Mouse (Mus musculus) frontal cortex, adult 2 months (tissue): ENCODE results near the gene Syn1. TPM values are rescaled to one million over a fixed set of nuclear protein-coding genes. Genes with fewer than 3 reads are reported as not detected.

Experiments used
- DNase-seq, 2 experiments: peaks; one replicate each; pipeline ENCODE4 v3.0.0; 2022; ENCODE audit warnings: low spot score in 1 of 2; ENCODE audit errors: extremely low spot score in 1 of 2
- polyA plus RNA-seq: library from polyadenylated mRNA; depleted of rRNA; stranded (reverse); fragments of >200 nt; gene quantifications from 2 replicates; pipeline ENCODE4 v1.2.3, GENCODE M21; 2012; rRNA removed

Gene Syn1
- polyA plus RNA-seq, 1 experiment, result 273 TPM

DNA sequence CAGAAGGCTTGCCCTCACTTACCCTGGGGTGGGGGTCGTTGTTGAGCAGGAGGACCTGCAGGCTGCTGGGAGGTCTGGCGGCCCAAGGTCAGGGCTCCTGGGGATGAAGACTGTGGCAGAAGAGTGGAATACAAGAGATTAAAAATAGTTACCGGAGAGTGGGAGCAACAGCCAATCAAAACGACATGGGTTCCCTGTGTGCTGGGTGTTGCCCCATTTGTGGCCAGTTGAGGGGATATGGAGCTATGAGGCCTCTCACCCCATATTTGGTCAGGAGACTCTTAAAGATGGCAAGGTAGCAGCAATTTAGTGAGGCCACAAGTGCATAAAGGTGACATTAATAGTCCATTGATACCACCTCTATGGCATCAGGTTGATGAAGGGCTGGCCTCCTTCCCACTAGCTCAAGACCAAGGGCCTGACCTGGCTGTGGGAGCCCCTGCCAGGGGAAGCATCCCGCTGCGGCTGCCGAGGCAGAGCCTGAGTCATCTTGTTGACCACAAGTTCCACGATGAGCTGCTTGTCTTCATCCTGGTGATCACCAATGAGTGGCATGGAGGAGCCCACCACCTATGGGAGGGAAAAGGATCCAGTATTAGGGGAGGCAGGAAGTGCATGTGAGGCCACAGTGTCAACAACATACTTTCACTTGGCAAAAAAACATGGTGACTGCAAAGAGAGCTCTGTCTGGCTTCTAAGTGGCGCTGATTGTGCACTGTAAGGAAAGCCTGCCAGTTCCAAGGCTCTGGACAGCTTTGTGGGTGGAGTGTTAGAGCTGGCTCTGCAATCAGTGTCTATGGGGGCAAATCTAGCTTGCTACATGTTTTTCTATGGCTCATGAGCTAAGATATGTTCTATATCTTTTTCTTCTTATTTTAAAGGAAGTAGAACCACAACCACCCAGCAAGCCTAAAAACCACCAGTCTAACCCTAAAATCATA is 57.4 kb downstream of the Syn1 start:
- DNase-seq, result peak in 1 of 2 experiments; percentile 39

DNA sequence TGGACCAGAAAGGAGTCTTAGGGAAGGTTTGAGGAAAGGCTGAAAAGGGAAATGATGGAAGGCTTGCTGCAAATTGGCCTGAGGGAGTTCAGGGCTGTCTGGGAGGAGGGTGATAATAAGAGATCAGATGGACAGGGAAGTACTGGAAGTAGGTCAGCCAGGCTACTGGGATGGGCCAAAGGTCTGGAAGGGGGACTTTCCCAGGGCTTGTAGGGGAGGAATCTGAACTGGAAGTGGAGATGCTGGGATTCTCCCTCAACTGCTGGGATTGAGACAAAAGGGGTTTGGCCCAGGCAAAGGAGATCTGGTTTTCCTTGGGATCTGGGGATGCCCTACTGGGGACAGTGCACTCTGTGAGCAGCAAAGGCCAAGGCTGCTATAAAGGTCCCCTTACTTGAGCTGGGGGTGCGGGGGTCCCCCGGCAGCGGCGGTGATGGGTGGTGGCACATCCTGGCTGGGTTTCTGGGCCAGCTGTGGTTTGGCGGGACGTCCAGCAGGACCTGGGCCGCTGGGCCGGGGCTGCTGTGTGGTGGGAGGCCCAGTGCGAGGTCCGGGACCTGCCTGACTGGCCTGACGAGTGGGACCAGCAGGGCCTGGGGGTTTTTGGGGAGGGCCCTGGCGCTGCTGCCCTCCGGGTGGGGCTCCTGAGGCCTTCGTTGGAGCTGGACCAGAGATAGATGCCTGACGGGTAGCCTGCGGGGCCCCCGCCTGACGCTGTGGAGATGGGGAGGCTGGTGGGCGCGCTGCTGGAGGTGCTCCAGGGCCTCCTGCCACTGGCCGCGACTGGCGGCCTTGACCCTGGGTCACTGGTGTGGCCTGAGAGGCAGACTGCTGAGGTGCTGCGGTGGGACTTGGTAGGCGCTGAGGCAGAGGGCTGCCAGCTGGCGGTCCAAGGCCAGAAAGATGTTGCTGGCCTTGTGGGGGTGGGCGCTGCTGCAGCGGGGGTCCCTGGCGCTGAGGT is 58.4 kb downstream of the Syn1 start:
- no peak for DNase-seq

DNA sequence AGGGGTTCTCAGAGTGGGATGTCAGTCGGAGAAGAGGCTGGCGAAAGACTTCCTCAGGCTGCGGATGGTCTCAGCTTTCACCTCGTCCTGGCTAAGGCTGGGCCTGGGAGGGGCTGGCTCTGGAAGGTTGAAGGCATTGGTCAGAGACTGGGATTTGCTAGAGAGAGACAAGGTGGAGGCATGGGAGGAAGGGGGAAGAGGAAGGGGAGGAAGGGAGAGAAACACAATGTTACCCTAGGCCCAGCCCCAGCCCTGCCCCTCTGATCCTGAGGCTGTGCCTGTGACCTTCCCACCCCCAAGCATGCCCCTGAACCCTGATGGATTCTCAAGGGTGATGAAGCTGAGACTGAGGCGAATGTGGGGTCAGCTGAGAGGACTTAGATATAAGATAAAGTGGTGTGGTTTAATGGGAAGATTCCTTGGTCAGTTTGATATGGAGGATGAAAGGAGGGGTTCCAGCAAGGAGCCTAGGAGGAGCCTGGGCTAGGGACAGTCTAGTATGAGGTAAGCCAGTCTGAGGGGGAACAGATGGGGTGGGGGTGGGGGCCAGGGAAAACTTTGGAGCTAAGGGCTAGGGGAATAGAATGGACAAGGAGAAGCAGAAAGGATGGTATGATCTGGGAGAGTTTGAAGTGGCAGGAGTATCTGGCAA is 59.2 kb downstream of the Syn1 start:
- DNase-seq, result no peak

DNA sequence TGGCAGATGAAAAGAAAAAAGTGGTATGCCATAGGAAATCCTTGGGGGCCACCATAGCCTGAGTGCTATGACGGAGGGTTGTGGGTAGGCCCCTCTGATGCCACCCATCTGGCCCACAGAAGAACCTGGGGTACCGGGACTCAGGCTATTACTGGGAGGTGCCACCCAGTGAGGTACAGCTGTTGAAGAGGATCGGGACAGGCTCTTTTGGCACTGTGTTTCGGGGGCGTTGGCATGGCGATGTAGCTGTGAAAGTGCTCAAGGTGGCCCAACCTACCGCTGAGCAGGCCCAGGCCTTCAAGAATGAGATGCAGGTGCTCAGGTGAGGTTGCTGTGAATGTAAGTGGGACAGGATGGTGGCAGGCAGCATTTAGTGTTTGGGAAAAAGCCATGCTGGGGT is 67.0 kb downstream of the Syn1 start:
- no peak for DNase-seq

DNA sequence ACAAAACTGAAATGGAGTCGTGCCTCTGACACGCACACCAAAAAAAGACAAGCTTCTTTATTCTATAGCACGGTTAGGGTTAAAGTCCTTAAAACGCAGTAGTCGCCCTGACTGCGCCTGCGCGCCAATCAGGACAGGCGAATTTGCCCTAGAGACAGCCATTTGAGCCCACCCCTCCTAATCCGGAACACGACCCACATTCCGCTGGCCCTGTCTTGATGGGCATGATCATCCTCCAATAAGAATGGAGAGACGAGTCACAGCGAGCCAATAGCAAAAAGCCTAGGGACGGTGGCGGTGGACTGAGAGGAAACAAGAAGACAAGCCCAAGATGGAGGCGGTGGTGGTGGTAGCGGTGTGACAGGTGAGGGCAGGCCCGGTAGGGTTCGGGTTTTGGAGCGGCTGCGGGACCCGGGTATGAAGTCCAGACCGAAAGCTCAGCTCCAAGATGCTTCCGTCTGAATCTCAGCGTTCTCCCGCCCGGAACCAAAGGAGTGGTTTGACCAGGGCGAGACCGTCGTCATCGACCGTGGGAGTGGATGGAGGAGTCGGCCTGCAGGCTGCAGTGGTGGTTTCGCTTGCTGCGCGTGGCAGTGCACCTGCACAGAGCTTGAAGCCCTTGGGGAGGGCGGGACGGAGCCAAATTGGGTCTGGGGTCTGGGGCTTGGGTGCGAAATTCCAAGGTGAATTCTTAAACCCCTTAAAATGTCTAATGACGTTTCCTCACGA is 72.4 kb downstream of the Syn1 start:
- peak; percentile 94 to 95 for DNase-seq

DNA sequence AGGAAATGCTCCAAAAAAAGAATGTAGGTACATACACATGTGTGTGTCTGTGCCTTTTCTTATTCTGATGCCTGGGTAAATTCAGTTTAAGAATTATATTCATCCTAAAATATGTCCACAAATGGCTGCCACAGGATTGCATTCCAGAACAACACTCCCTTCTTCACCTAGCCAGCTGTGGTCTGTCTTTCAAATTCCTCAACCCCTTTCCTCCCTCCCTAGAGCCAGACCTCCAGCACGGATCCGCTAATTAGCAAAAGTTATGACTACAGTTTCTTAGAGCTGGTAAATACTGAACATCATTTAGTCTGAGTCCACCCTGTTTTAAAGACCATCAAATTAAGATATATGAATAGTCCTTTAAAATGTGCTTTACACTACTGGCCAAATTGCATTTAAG is 73.0 kb downstream of the Syn1 start:
- DNase-seq, result no peak

DNA sequence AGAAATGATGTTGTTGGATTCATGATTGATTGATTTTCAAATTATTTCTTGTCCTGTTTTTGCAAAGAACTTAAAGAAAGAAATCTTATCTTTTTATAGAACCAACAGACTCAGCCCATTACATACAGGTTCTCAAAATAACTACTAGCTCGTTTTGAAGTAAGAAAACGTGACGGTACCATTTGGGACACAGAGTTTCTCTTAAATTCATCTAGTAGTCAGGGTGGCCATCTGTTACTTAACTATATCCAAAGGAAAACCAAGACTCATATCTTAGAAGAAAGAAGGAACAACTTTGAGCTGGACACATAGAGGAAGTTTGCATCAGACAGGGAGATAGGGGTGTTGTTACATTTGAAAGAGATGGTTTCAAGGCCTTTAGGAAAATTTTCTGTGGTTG is 73.6 kb downstream of the Syn1 start:
- no peak for DNase-seq

DNA sequence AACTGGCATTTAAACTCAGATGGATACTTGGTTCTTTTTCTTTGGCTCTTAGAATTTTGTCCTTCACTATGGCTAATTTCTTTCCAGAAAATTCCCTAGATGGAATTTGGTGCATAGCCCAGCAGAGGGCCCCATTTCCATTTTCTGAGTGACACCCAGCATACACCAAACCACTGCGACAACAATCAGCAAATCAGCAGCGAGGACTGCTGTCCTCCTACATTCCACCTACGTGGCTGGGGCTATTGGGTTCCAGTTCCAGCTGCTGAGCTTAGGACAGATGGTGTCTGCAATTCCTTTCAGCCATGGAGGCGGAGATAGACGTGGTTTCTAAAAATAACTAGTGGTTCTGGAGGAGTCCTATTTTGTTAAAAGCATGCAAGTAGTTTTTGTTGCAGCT is 91.9 kb downstream of the Syn1 start:
- DNase-seq, result peak; percentile 81

DNA sequence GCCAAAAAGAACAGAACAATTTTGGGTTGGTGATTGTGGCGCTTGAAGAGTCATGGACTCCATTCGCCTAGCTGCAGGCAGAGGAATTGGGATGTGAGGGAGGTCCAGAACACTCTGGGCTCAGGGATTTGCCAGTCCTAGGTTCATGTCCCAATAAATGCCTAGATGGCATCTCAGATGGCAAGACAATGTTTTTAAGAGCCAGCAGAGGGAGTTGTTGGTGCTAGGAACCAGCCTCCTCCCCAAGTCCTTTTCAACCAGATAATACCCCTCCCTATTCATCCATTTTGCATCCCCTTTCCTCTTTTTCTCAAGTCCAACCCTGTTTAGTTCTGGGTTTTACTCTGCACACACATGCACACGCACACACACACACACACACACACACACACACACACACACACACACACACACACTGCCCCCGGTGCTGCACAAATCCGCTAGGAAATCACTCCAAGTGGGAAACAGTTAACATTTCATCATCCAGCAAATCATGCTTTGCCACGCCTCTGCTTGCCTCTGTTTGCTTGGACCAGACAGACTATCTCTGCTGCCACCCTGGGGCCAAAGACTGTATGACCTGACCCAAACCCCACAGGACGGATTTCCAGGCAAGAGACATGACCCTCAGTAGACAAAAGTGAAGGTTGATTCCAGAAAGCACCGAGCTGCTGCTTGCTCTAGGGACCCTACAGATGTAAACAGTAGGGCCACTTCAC is 100.9 kb downstream of the Syn1 start:
- peak in 1 of 2 experiments; percentile 48 for DNase-seq

DNA sequence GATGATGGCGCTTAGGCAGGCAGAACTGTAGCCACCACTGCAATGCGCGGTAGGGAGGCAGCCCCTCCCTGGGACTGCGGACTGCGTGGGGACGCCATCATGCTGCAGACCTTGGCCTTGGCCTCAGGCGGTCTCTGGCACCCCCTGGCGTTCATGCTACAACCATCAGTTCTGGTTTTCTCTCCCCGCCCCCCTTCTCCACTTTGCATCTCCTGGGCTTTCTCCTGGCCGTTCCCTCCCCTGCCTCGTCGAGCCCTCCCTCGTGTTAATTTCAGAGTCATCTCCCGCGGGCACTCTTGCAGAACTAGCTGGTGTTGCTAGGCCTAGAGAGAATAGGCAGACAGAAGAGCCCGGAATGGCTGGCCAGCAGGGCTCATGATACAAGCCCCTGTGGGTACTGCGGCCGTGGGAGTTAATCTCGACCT is 101.6 kb downstream of the Syn1 start:
- DNase-seq, result peak; percentile 54 to 83

DNA sequence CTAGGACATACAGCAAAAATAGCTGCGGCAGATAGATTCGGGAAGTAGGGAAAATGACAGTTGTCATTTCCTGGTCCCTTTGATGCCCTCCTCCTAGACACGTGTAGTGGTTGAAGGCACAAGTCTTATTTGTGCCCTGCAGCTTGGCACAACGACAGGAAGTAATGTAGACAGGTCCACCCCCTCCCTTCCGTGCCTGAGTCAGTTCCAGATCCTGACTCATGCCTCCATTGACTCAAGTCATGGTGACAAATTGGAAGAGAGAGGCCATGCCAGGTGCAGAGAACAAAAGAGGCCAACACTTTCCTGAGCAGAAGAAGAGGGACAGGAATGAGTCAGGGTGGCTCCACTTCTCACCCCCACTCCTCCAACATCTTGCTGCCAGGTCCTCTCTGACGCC is 103.8 kb downstream of the Syn1 start:
- peak in 1 of 2 experiments; percentile 64 for DNase-seq

Other genes starting within 250 kb of the Syn1 start
- gene Cdk16, start 233.1 kb downstream of the Syn1 start, polyA plus RNA-seq, result 394 and 422 TPM in 2 replicates
- gene Usp11, start 217.1 kb downstream of the Syn1 start, polyA plus RNA-seq, result 107 and 128 TPM in 2 replicates
- gene Araf, start 123.2 kb downstream of the Syn1 start, polyA plus RNA-seq, result 232 and 257 TPM in 2 replicates
- 1.5 and 1.6 TPM in 2 replicates for gene Timp1, start 50.8 kb downstream of the Syn1 start, polyA plus RNA-seq
- gene Cfp, start 10.6 kb upstream of the Syn1 start, polyA plus RNA-seq, result 19.2 and 21.8 TPM in 2 replicates
- gene Elk1, start 29.6 kb upstream of the Syn1 start, polyA plus RNA-seq, result 36.0 and 39.1 TPM in 2 replicates
- gene Uxt, start 41.0 kb upstream of the Syn1 start, polyA plus RNA-seq, result 15.0 and 17.7 TPM in 2 replicates
- 9.6 and 10.2 TPM in 2 replicates for gene Zfp182, start 141.3 kb upstream of the Syn1 start, polyA plus RNA-seq
- not detected in 2 replicates for gene Spaca5, start 147.4 kb upstream of the Syn1 start, polyA plus RNA-seq
- 1.6 and 1.8 TPM in 2 replicates for gene Zfp300, start 168.5 kb upstream of the Syn1 start, polyA plus RNA-seq
- not detected in 2 replicates for gene Ssxa1, start 194.8 kb upstream of the Syn1 start, polyA plus RNA-seq